Mouse (Mus musculus) embryonic fibroblast, embryonic 13.5 days (primary cell): ENCODE data around the gene Dda1. TPM values are rescaled to one million over a fixed set of nuclear protein-coding genes. Genes with fewer than 3 reads are reported as not detected.

ENCODE experiments used
- H3K27ac ChIP-seq: 2 replicates; pipeline ENCODE4 v1.5.1; 2012; ENCODE audit warnings: low read length, control low read depth, inconsistent platforms; ENCODE audit not compliant: insufficient read depth
- H3K4me1 ChIP-seq: 2 replicates; pipeline ENCODE4 v1.6.1; 2011; ENCODE audit warnings: low read length; ENCODE audit not compliant: control insufficient read depth, insufficient read depth
- H3K4me3 ChIP-seq: 2 replicates; pipeline ENCODE4 v1.5.1; 2011; ENCODE audit warnings: mild to moderate bottlenecking, control low read depth, low read length; ENCODE audit not compliant: insufficient read depth
- CTCF ChIP-seq: IDR thresholded peaks from 2 replicates; pipeline ENCODE4 v1.5.1; 2011; ENCODE audit warnings: mild to moderate bottlenecking, control low read depth, low read length, moderate library complexity, borderline replicate concordance; ENCODE audit not compliant: insufficient read depth
- POLR2A ChIP-seq: IDR thresholded peaks from 2 replicates; pipeline ENCODE4 v1.6.1; 2011; ENCODE audit warnings: low read depth, mild to moderate bottlenecking, control low read depth, low read length, moderate library complexity
- polyA plus RNA-seq: library from polyadenylated mRNA; stranded (reverse); fragments of >200 nt; gene quantifications from 2 replicates; pipeline ENCODE4 v1.2.4, GENCODE M21; 2011; ENCODE audit warnings: low read depth; ENCODE audit not compliant: missing spikeins, insufficient read length

The Dda1 gene
- polyA plus RNA-seq, 1 experiment, result 63.1 TPM

GRCm38 (mm10) chr8:71457659-71458270 lies 11.2 kb upstream of the Dda1 start:
- H3K4me1 ChIP-seq, result peaks cover 5% of the 10 kb centered on the region; the same call in 1 of the 2 replicates
- no peak for TF ChIP-seq CTCF
- no peak for TF ChIP-seq POLR2A
- no peak overlapping the region for H3K4me3 ChIP-seq
- H3K27ac ChIP-seq, result no peak overlapping the region

GRCm38 (mm10) chr8:71460716-71461115 lies 8.3 kb upstream of the Dda1 start:
- H3K27ac ChIP-seq, result no peak overlapping the region
- TF ChIP-seq CTCF (no peak), POLR2A (no peak)
- H3K4me1 ChIP-seq, result peaks cover 9% of the 10 kb centered on the region
- H3K4me3 ChIP-seq, result no peak overlapping the region

GRCm38 (mm10) chr8:71461152-71461840 lies 7.7 kb upstream of the Dda1 start:
- TF ChIP-seq POLR2A (no peak), CTCF (no peak)

GRCm38 (mm10) chr8:71462191-71462590 lies 6.8 kb upstream of the Dda1 start:
- H3K4me1 ChIP-seq, result peaks cover 9% of the 10 kb centered on the region
- TF ChIP-seq POLR2A (no peak), CTCF (no peak)
- peak overlapping the region; percentile 68; the same call in 1 of the 2 replicates for H3K4me3 ChIP-seq
- H3K27ac ChIP-seq, result no peak overlapping the region

More at GRCm38 (mm10) chr8:71461152-71461840, 7.7 kb upstream of the Dda1 start:
- Histone ChIP-seq H3K4me1 (peaks cover 9% of the 10 kb centered on the region), H3K4me3 (no peak overlapping the region), H3K27ac (no peak overlapping the region)

GRCm38 (mm10) chr8:71462786-71463185 lies 6.2 kb upstream of the Dda1 start:
- Histone ChIP-seq H3K4me1 (peaks cover 9% of the 10 kb centered on the region), H3K4me3 (peak overlapping the region; percentile 68), H3K27ac (no peak overlapping the region)
- TF ChIP-seq CTCF (no peak), POLR2A (0 out of 2 replicates have a peak, but pooled peaks have one; percentile 18)

- Histone ChIP-seq H3K4me3 (peak within 1 kb of the TSS; percentile 68), H3K27ac (peak within 1 kb of the TSS; percentile 29), H3K4me1 (peaks cover 9% of the 10 kb centered on the region)
- TF ChIP-seq POLR2A (peak; percentile 50), CTCF (no peak)
These were observed 5.6 kb upstream of the Dda1 start, which contains the start of gene Abhd8 for GRCm38 (mm10) chr8:71463188-71464033. TSS of gene Abhd8 (minus strand) at chr8:71463655.

- peaks cover 9% of the 10 kb centered on the region for H3K4me1 ChIP-seq
- peak within 1 kb of the TSS; percentile 80 for H3K4me3 ChIP-seq
- peak within 1 kb of the TSS; percentile 29 for H3K27ac ChIP-seq
- TF ChIP-seq POLR2A (peak; percentile 80), CTCF (peak; percentile 68)
These were observed 4.2 kb upstream of the Dda1 start, which contains the start of gene Mrpl34 for GRCm38 (mm10) chr8:71464513-71465500. TSS of gene Mrpl34 (plus strand) at chr8:71464959.

- TF ChIP-seq POLR2A, result no peak
- no peak for TF ChIP-seq CTCF
- Histone ChIP-seq H3K4me1 (peaks cover 12% of the 10 kb centered on the region), H3K4me3 (peak overlapping the region; percentile 80), H3K27ac (no peak overlapping the region)
These were observed 3.3 kb upstream of the Dda1 start for GRCm38 (mm10) chr8:71465733-71466132.
